Mouse (Mus musculus): ENCODE data around the gene D330020A13Rik.
A peak's percentile ranks its signal among the peaks of the same experiment; 100 is the strongest.

D330020A13Rik gene

DNA sequence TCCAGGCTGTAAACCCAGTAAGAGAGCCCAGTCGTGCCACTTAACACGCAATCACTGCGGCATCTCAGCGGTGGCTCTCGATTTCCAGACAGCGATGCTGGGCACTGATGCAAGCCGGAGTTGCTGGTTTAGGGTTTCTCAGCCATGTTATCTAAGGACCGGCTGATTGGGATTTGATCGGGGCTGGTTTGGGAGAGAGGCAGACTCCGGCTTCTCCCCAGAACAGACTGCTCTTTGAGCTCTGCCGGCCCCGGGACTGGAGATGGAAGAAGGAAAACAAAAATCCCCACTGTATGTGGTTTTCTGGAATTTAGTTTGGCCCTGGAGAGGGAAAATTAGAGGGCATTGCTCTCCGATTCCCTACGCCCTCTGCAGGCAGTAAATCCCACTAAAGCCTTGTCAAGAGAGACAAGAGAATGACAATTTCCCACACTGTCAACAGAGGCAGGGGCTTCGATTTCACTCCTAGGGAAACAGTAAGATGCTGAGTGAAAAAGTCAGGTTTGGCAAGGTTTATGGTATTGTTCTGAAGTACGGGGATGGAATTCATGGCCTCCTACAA, 8.7 kb downstream of the D330020A13Rik start:
- DNase-seq: peak in 1 of 2 experiments; percentile 27

DNA sequence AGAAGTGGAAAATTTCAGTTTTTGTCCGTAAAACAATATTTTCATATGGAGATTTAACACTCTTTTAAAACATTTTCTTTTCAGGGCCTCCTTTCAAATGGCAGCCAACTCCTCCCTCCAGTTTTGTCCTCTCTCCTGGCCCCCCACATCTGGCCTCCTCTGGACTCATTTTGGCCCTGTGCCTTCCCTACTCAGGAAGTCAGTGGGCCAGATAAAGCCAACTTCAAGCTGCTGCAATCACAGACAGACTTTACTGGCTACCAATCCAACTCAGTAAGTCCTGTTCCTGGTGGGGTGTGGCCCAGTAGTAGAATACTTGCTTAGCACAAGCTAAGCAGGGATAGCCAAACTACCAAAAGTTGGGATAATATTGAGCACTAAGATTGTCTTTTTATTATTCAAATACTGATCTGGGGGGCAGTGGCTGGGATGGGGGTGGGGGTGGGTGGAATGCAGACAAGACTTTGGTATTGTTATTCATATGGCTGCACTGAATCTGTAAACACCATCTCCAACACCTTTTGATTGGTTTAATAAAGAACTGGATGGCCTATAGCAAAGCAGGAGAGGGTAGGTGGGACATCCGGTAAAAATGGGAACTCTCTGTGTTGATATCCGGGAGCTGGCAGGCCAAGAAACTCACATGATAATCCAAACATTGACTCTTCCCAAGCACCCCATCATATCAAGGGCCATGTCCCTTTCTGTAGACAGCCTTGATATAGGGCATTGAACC, 12.9 kb downstream of the D330020A13Rik start:
- DNase-seq: no peak

DNA sequence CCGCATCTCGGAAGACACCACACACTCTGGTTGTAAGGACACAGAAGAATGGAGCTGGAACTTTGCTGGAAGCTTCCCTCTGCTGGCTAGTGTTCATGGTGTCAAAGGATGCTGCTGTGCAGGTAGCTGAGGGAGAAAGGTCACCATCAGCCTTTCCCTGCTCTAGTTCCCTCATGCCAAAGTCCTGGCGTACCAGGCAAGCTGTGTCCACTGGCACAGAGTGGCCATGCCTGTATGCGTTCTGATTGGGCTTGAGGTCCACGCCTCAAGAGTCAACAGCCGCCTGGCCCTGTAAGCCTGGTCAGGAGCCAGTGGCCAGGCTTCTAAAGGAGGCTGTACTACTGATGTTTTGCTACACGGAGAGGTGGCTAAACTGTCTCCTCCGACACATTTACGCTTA, 15.2 kb downstream of the D330020A13Rik start:
- no peak for DNase-seq

DNA sequence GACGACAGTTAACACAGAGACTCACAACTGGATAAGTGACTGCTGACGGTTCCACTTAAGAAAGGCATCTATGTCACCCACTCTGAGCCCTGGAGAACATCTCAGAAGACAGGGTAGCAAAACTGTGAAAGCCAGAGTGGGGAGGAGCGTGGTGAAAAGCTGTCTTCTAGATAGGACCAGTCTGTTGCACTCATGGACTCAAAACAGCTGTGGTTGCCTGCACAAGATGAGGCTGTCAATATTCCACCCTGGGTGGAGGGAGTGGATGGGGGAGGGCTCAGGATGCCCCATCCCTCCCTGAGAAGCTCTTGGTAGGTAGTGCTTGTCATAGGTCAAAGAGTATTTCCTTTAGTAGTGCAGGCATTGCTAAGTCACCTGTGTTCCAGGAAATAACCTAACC, 15.6 kb downstream of the D330020A13Rik start:
- no peak for DNase-seq

DNA sequence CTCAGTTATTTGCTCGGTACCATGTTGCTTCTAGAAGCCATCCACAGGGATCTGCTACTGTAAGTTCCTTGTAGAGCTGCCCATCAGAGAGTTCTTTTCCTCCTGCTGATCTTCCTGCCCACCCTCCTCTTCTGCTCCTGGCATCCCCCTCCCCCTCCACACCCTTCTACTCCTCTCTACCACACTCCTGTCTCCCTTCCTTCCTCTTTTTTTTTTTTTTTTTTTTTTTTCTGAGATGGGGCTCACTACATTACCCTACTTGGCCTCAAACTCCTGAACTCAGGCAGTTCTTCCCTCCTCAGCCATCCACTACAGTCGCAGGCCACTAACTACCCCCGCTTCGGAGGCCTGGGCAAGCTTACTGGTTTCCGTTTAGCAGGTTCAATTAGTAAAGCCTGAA, 18.3 kb downstream of the D330020A13Rik start:
- no peak for DNase-seq

DNA sequence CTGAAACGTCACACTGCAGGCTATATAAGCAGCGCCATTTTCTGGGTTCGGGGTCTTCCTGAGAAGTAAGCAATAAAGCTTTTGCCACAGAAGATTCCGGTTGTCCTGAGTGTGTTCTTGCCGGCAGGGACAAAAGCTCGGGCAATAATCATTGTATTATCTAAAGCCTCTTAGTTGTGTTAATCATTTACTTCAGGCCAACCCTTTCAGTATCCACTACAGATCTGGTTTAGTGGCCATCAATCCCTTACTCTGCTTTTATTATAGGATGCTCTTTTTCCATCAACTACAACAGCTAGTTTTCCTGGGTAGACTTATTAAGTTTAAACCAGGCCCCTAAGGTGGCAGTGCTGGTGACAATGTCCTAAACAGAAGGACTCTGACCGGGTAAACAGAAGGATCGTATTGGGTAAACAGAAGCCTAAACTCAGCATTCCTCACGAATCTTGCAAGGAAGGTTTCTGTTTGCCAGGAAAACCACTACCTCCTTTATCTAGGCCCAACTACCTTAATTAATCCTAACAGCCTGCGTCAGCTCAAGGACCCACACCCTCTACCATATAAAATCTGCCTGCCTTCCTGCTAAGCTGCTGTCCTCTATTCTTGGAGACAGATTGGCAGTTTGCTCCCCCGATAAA, 24.3 kb downstream of the D330020A13Rik start:
- DNase-seq: no peak

DNA sequence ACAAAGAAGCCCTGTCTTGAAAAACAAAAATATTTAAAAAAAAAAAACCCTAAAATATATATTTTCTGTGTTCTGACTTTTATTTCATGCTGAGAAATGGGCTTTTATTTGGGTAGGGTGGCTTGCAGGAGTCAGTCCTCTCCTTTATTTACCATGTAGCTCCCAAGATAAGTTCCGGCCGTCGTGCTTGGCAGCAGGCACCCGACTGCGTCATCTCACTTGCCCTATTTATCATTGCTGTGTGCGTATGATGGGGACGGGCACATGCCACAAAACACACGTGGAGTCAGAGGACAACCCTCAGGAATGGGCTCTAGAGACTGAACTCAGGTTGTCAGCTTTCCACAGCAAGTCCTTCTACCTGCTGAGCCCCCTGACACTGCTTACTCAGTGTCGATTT, 25.0 kb downstream of the D330020A13Rik start:
- no peak for DNase-seq

DNA sequence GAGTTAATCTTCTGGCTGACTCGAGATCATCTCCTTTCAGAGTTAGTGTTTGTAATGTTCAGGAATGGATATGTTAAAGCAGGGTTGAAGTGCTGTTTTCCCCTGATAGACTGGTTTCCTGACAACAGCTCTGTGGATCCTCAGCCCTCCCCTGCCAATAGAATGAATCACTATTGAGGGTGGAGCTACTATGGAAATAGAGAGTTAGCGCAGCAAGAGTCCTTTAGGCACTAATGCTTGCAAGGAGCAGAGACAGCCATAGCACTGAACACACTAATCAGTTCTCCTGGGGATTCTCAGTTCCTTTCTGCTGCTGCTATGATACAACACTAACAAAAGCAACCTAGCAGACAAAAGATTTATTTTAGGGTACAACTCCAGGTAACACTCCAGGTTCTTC, 26.2 kb downstream of the D330020A13Rik start:
- DNase-seq: no peak

DNA sequence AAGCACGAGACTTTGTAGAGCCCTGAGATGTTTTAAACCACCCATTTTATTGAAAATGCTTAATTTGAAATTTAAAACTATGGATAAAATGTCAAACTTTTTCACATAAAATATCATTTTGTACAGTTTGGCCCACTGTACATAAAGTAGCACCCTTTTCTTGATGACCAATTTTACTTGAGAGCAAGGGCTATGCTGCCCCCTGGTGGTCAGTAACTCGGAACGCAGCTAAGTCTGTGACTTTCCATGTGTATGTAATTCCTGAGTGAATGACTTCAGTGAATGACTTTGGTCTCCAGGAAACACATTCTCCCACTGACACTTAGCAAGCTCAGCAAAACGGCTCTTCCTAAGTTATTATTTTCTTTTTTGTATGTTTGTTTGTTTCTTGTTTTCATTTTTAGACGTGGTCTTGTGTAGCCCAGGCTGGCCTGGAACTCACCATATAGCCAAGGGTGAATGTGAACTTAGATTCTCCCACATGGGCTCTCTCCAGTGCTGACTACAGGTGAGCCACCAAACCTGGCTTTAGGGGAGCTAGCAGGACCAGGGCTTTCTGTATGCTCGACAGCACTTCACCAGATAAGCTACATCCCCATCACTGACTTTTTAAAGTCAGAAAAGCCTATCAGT, 30.2 kb downstream of the D330020A13Rik start:
- DNase-seq: peak; percentile 50 to 79

DNA sequence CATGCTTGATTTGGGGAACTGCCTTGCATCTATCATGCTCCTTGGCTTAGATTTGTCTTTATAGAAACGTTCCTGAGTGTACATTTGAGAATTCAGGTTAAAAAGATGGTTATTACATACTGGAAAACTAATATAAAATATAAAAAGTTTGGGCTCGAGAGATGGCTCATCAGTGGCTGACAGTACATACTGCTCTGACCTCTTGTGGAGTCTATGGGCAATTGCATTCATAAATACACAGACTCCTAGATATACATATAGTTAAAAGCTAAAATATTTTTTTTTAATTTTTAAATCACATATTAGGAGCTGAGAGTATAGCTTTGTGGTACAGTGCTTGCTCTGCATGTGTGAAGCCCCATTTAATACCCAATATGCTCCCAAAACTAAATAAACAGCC, 38.2 kb downstream of the D330020A13Rik start:
- no peak for DNase-seq

DNA sequence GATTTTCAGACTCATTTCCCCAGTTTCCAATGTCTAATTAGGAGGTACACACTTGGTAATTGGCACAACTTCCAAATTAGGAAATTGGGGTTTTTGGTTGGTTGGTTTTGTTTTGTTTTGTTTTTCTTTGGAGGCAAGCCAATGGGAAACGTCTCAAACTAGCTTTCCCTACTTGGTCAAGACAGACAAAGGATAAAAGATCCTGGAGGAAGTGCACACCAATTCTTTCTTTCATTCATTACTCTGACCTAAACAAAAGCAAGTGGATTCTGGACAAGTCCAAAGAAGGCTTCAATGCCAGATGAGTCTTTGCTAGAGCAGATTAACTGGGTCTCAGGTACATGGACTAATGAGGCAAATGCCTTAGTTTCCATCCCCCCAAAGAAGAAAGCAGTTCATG, 49.8 kb downstream of the D330020A13Rik start:
- DNase-seq: no peak

Data from cerebellum, postnatal 25 days (tissue).